Mouse (Mus musculus) C2C12 (cell line): ENCODE data around the gene Slc26a9.

Experiments
- CTCF ChIP-seq: IDR thresholded peaks from one replicate; pipeline ENCODE4 v1.5.1; 2011; ENCODE audit not compliant: control insufficient read depth, insufficient read depth, insufficient read length
- MAX ChIP-seq: IDR thresholded peaks from one replicate; pipeline ENCODE4 v1.6.1; 2011; ENCODE audit warnings: mild to moderate bottlenecking, control low read depth
- MYOG ChIP-seq: IDR thresholded peaks from one replicate; pipeline ENCODE4 v1.6.1; 2011; ENCODE audit not compliant: control insufficient read depth, insufficient read length; ENCODE audit errors: extremely low read depth

GRCm38 (mm10) chr1:131770656-131771055 is 26.8 kb downstream of the Slc26a9 start:
- TF ChIP-seq CTCF (no peak), MAX (no peak), MYOG (no peak)
